Mouse (Mus musculus) ovary, postnatal 14 days (tissue): ENCODE measurements around the gene Aldh1b1.

Source experiments
- DNase-seq: peaks from one replicate; pipeline ENCODE4 v3.0.0; 2022; ENCODE audit warnings: low spot score

Gene Aldh1b1

DNA sequence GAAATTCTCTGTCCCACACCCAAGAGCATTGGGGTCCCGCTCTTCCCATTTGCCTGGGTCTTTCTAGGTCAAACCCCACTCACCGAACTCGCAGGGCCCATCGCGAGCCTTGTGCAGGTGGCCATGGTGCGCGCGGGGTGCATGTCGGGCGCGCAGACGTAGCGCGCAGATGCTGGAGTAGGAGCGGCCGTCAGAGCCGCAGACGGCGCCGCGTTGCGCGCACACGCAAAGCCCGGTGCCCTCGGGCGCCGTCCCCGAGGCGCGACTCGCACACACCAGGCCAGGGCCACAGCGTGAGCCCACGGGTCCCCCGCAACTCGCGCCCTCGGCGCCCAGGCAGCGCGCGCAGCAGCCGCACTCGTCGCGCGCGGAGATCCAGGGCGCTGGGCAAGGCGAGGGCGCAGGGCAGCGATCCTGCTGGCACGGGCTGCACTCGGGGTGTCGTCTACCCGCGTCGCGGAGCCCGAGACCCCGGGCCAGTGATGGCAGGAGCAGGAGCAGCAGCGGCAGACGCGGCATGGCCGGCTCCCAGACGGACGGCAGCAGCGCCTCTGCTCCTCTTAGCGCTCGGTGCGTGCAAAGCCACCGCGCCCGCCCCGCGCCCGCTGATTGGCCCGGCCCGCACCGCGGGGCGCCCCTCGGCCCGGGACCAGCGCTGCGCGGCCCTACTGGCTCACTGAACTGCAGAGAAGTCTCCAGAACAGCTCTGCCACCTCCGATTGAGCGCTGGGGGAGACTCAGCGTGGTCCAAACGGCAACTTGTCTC, 27.6 kb downstream of the Aldh1b1 start, which contains the start of gene Igfbpl1:
TSS of gene Igfbpl1 (minus strand) at position 649 of the 766 bp plus-strand sequence.
- DNase-seq = no peak

GRCm38 (mm10) chr4:45829907-45830759, 31.3 kb downstream of the Aldh1b1 start:
- DNase-seq = no peak

DNA sequence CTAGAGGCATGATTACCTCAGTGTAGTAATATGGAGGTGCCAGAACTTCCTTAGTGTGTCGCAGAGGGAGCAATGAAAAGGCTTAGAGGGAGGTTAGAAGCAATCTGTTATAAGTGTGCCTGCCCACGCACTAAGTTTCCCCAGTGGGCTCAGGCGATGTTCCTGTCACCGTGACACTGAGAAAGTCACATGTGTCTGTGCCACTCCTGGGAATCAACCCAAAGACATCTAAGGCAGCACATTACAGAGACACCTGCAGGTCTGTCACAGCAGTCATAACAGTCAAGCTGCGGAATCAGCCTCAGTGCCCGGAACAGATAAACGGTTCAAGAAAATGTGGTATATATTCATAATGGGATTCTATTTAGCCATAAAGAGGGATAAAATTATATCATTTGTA, 33.2 kb downstream of the Aldh1b1 start:
- no peak for DNase-seq

GRCm38 (mm10) chr4:45833461-45833860, 34.6 kb downstream of the Aldh1b1 start:
- DNase-seq = no peak

GRCm38 (mm10) chr4:45844355-45844754, 45.5 kb downstream of the Aldh1b1 start:
- no peak for DNase-seq

DNA sequence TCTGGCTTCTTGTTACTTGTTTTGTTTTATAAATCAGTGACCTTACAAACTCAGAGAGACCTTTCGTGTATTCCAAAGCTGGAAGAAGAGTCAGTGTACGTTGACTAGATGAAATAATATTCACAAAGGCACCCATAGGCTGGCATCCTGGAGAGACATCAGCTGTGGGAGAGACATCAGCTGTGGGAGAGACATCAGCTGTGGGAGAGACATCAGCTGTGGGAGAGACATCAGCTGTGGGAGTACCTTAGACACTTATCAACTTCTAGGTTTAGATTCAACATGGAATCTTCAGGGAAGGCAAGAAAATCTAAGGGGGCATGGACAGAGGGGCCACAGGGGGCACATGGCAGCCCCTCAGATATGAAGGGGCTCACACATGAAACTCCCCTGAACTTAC, 47.4 kb downstream of the Aldh1b1 start:
- no peak for DNase-seq

- DNase-seq = no peak
Observed at GRCm38 (mm10) chr4:45848109-45848824, 49.4 kb downstream of the Aldh1b1 start, which contains the start of gene Stra6l. Stra6l (plus strand) TSS chr4:45848664.

- no peak for DNase-seq
Observed at GRCm38 (mm10) chr4:45848825-45849156, 50.0 kb downstream of the Aldh1b1 start.

- DNase-seq = no peak
Observed at GRCm38 (mm10) chr4:45849419-45849818, 50.6 kb downstream of the Aldh1b1 start.

DNA sequence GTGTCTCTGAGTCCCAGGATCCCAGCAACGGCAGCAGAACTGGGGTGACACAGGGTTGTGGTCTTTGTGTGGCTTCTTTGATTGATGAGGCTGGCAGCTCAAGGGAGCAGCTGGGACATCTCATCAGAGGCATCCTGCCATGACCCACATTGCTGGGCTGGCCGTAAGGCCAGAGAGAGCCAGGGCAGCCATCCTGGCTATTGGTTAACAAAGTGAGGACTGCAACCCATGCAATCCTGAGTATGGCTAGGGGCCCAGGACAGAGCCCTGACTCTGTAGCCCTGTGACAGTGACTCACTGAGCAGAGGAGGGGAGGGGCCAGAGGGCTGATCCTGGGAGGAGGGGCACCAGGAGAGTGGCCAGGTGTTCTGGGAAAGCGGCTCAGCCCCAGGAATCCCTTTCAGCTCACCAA, 52.8 kb downstream of the Aldh1b1 start:
- DNase-seq = no peak

GRCm38 (mm10) chr4:45853496-45854246, 54.8 kb downstream of the Aldh1b1 start:
- no peak for DNase-seq
